Mouse (Mus musculus): ENCODE measurements around the gene Satb2. TPM values are rescaled to one million over a fixed set of nuclear protein-coding genes. Genes with fewer than 3 reads are reported as not detected.

Satb2 gene
- polyA plus RNA-seq, 1 experiment = 5.3 TPM

DNA sequence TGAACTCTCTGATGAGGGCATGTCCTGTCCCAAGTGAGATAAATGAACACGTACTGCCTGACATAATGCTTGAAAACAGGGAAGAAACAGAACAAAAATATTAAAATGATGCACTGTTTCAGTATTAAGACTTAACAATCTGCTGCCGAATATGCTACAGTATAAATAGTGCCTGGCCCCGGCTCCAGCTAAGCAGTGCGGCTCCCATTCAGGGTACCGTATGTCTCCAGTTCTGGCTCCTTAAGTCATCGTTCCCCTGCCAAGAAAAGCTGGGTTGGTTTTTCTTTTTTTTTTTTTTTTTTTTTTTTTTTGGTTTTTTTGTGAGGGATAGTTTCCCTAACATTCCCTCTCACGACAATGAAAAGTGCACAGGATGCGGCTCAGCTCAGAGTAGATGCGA is 78.3 kb downstream of the Satb2 start:
- H3K27ac ChIP-seq (ENCODE audit: insufficient read depth, low read length) = no peak overlapping the region
- H3K4me1 ChIP-seq (ENCODE audit: control insufficient read depth, insufficient read depth, low read length) = no peaks in the 10 kb centered on the region
- no peak for TF ChIP-seq CTCF (IDR thresholded peaks at IDR 0.05; ENCODE audit: borderline replicate concordance, insufficient read depth, low read length)
- TF ChIP-seq POLR2A (IDR thresholded peaks at IDR 0.05; ENCODE audit: low read depth, low read length) = no peak
- no peak overlapping the region for H3K4me3 ChIP-seq (ENCODE audit: insufficient read depth, low read length)

- Histone ChIP-seq H3K4me1 (ENCODE audit: control insufficient read depth, insufficient read depth, low read length) (no peaks in the 10 kb centered on the region), H3K4me3 (ENCODE audit: insufficient read depth, low read length) (no peak overlapping the region), H3K27ac (ENCODE audit: insufficient read depth, low read length) (no peak overlapping the region)
- no peak for TF ChIP-seq CTCF (IDR thresholded peaks at IDR 0.05; ENCODE audit: borderline replicate concordance, insufficient read depth, low read length)
- TF ChIP-seq POLR2A (IDR thresholded peaks at IDR 0.05; ENCODE audit: low read depth, low read length) = no peak
Measured at GRCm38 (mm10) chr1:56898606-56899396, 79.6 kb downstream of the Satb2 start.

GRCm38 (mm10) chr1:56897492-56898180 is 80.8 kb downstream of the Satb2 start:
- TF ChIP-seq POLR2A (IDR thresholded peaks at IDR 0.05; ENCODE audit: low read depth, low read length) (no peak), CTCF (IDR thresholded peaks at IDR 0.05; ENCODE audit: borderline replicate concordance, insufficient read depth, low read length) (no peak)
- H3K4me3 ChIP-seq (ENCODE audit: insufficient read depth, low read length) = no peak overlapping the region
- H3K4me1 ChIP-seq (ENCODE audit: control insufficient read depth, insufficient read depth, low read length) = no peaks in the 10 kb centered on the region
- no peak overlapping the region for H3K27ac ChIP-seq (ENCODE audit: insufficient read depth, low read length)

DNA sequence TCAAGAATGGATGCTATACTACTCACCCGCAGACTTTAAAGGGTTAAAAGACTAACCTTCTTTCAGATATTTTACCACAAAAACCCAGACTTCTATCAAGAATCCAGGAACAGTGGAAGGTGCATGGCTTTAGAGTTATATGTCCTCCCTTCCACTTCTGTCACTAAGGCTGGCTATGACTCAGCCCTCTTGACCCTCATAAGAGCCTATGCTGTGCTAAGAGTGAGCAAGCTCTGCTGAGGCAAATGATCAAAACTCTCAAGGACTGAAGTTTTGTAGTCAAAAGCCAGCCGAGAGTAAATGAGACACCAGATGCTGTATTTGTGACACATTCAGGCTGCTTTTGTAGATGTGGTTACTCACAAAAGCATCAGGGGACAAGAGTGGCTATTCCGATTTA is 81.8 kb downstream of the Satb2 start:
- H3K4me3 ChIP-seq (ENCODE audit: insufficient read depth, low read length) = no peak overlapping the region
- H3K27ac ChIP-seq (ENCODE audit: insufficient read depth, low read length) = no peak overlapping the region
- TF ChIP-seq CTCF (IDR thresholded peaks at IDR 0.05; ENCODE audit: borderline replicate concordance, insufficient read depth, low read length) (no peak), POLR2A (IDR thresholded peaks at IDR 0.05; ENCODE audit: low read depth, low read length) (no peak)
- H3K4me1 ChIP-seq (ENCODE audit: control insufficient read depth, insufficient read depth, low read length) = no peaks in the 10 kb centered on the region

DNA sequence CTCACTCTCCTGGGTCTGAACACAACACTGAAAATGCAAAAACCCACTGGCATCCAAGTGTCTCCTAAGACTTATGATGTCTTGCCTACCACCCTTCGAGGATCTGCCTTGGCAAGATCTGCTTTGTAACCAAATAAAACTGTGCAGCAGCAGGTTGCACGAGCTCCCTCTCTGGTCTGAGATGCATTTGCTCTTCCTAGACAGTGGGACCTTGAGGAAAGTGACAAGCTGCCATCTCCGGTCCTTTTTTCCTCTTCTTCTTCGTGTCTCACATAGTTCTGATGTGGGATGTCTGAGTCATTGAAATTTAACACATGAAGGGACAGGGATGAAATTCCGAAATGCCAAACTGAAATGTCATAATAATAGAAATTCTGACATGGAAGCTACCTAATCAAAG is 85.7 kb downstream of the Satb2 start:
- H3K4me1 ChIP-seq (ENCODE audit: control insufficient read depth, insufficient read depth, low read length) = no peaks in the 10 kb centered on the region
- no peak overlapping the region for H3K27ac ChIP-seq (ENCODE audit: insufficient read depth, low read length)
- no peak for TF ChIP-seq POLR2A (IDR thresholded peaks at IDR 0.05; ENCODE audit: low read depth, low read length)
- TF ChIP-seq CTCF (IDR thresholded peaks at IDR 0.05; ENCODE audit: borderline replicate concordance, insufficient read depth, low read length) = no peak

DNA sequence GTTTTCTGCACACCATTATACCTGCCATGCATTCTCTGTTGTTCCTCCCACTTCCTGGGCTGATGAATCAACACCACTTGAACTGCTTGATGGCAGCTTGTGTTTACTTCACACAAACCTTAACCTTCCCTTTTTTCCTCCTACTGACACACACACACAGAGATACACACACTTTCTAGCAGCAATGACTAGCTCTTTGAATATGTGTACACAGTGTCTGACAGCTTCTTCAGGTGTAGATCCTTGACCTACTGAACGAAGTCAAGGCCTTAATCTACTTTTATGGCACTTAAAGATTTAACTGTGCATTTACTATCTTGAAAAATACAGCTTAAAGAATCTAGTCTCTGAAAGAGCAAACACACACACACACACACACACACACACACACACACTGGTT is 89.5 kb downstream of the Satb2 start:
- Histone ChIP-seq H3K4me3 (ENCODE audit: insufficient read depth, low read length) (no peak overlapping the region), H3K4me1 (ENCODE audit: control insufficient read depth, insufficient read depth, low read length) (no peaks in the 10 kb centered on the region), H3K27ac (ENCODE audit: insufficient read depth, low read length) (no peak overlapping the region)
- no peak for TF ChIP-seq CTCF (IDR thresholded peaks at IDR 0.05; ENCODE audit: borderline replicate concordance, insufficient read depth, low read length)
- no peak for TF ChIP-seq POLR2A (IDR thresholded peaks at IDR 0.05; ENCODE audit: low read depth, low read length)

More for the DNA sequence above, 85.7 kb downstream of the Satb2 start:
- no peak overlapping the region for H3K4me3 ChIP-seq (ENCODE audit: insufficient read depth, low read length)

DNA sequence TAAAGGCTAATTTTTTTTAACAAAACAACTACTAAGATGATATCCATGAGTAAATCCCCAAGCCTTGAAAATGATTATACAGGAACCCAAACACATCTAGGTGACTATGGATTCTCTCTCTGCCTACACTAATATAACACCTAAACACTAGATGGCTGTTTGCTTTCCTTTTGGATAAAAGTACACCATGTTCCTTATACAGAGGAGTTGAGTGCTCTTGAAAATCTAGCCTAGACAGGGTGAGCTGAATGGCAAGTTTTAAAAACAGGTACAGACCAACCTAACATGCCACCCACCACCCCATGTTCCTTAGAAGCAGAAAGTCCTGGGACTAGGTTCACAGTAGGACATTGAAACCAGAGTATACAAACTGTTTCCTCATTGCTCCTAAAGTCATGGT is 90.9 kb downstream of the Satb2 start:
- Histone ChIP-seq H3K4me1 (ENCODE audit: control insufficient read depth, insufficient read depth, low read length) (no peaks in the 10 kb centered on the region), H3K4me3 (ENCODE audit: insufficient read depth, low read length) (no peak overlapping the region), H3K27ac (ENCODE audit: insufficient read depth, low read length) (no peak overlapping the region)
- no peak for TF ChIP-seq POLR2A (IDR thresholded peaks at IDR 0.05; ENCODE audit: low read depth, low read length)
- no peak for TF ChIP-seq CTCF (IDR thresholded peaks at IDR 0.05; ENCODE audit: borderline replicate concordance, insufficient read depth, low read length)

- TF ChIP-seq POLR2A (IDR thresholded peaks at IDR 0.05; ENCODE audit: low read depth, low read length) (no peak), CTCF (IDR thresholded peaks at IDR 0.05; ENCODE audit: borderline replicate concordance, insufficient read depth, low read length) (no peak)
- Histone ChIP-seq H3K4me1 (ENCODE audit: control insufficient read depth, insufficient read depth, low read length) (no peaks in the 10 kb centered on the region), H3K4me3 (ENCODE audit: insufficient read depth, low read length) (no peak overlapping the region), H3K27ac (ENCODE audit: insufficient read depth, low read length) (no peak overlapping the region)
Measured at GRCm38 (mm10) chr1:56871485-56871884, 107.0 kb downstream of the Satb2 start.

GRCm38 (mm10) chr1:56865246-56865645 is 113.2 kb downstream of the Satb2 start:
- H3K27ac ChIP-seq (ENCODE audit: insufficient read depth, low read length) = no peak overlapping the region
- H3K4me1 ChIP-seq (ENCODE audit: control insufficient read depth, insufficient read depth, low read length) = no peaks in the 10 kb centered on the region
- H3K4me3 ChIP-seq (ENCODE audit: insufficient read depth, low read length) = no peak overlapping the region
- TF ChIP-seq CTCF (IDR thresholded peaks at IDR 0.05; ENCODE audit: borderline replicate concordance, insufficient read depth, low read length) = no peak
- TF ChIP-seq POLR2A (IDR thresholded peaks at IDR 0.05; ENCODE audit: low read depth, low read length) = no peak

- no peak for TF ChIP-seq POLR2A (IDR thresholded peaks at IDR 0.05; ENCODE audit: low read depth, low read length)
- no peak for TF ChIP-seq CTCF (IDR thresholded peaks at IDR 0.05; ENCODE audit: borderline replicate concordance, insufficient read depth, low read length)
- Histone ChIP-seq H3K27ac (ENCODE audit: insufficient read depth, low read length) (no peak overlapping the region), H3K4me3 (ENCODE audit: insufficient read depth, low read length) (no peak overlapping the region), H3K4me1 (ENCODE audit: control insufficient read depth, insufficient read depth, low read length) (no peaks in the 10 kb centered on the region)
Measured at GRCm38 (mm10) chr1:56862799-56863198, 115.7 kb downstream of the Satb2 start.
